Mouse (Mus musculus): Measurements from ENCODE around the gene Cdc7.

DNA sequence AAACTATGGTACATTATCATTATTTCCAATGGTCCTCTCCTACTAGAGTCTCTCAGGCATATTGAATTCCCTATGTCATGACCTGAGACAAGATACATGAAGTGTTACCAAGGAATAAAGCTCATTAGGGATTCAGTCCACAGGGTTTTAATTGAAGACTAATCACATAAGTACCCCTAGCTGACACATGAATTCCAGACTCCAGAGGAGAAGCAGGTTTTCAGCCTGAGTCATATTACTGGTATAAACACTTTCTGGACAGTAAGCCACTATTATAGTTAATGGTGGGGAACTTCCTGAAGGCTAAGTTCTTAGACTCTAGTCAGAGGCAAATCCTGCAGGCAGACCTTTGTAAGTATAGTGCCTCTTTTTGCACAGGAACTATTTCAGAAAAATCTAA is 44.8 kb upstream of the Cdc7 start:
- no peak for TF ChIP-seq E2F4 (IDR thresholded peaks at IDR 0.05; ENCODE audit: insufficient replicate concordance, low read depth, low read length)
- TF ChIP-seq POLR2AphosphoS2 (IDR thresholded peaks at IDR 0.05; ENCODE audit: low read depth, low read length), result no peak
- TF ChIP-seq MAFK (IDR thresholded peaks at IDR 0.05; ENCODE audit: insufficient replicate concordance, low read length), result no peak
- TF ChIP-seq POLR2A (IDR thresholded peaks at IDR 0.05; ENCODE audit: low read depth, low read length), result no peak
